Mouse (Mus musculus) layer of hippocampus, adult 18-20 months (tissue): ENCODE results near the gene Olfr459. TPM values are rescaled to one million over a fixed set of nuclear protein-coding genes. Genes with fewer than 3 reads are reported as not detected.

Experiments used
- DNase-seq, 2 experiments: peaks; one replicate each; pipeline ENCODE4 v3.0.0; 2022; ENCODE audit warnings: low spot score in 2 of 2
- long read RNA-seq: library from polyadenylated mRNA; stranded (forward); transcript quantifications from one replicate; pipeline ENCODE4 v2.0.0, GENCODE M21; 2021
- total RNA-seq, 2 experiments: library from RNA; stranded (reverse); gene quantifications; 2 replicates each; pipeline ENCODE4 v1.2.3; 2021

Olfr459 gene
- not detected for total RNA-seq
- long read RNA-seq = 0 reads

DNA sequence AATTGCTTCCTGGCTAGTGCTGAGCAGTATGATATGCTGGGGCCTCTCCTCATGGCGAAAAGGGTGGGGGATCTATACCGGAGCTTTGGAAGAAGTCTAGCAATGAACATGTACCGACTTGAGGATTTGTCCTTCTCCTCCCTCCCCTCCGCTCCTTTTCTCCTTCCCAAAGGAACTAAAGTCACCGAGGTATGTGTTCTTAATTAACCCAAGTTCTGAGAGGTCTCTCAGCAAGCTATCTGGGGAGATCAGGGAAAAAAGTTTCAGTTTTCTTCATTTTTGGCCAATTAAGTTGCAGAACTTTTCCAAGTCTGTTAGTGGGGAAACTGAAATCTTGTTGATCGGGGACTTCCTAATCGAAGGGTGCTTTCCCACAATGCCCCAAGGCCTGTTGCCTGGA lies at the start of gene Olfr459:
Gene Olfr459, minus strand, starts transcription at position 101 of the 400 bp plus-strand sequence.
- no peak for DNase-seq

DNA sequence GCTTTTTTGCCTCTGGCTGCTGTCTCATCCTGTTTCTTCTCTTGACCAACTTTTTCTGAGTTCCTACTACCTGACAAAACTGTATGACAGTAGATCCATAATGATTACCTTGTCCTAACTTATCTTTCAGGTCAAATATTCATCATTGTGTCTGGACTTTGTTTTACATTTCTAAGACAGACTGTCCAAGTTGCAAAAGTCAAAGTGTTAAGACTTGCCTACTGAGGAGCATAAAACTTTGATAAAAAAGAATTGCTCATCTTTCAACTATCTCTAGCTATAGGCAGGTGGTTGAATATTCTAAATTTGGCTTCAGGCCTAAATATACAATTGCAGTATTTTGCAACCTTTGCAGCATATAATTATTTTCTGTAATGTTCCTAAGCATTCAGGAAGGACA lies 49.1 kb upstream of the Olfr459 start:
- no peak for DNase-seq

DNA sequence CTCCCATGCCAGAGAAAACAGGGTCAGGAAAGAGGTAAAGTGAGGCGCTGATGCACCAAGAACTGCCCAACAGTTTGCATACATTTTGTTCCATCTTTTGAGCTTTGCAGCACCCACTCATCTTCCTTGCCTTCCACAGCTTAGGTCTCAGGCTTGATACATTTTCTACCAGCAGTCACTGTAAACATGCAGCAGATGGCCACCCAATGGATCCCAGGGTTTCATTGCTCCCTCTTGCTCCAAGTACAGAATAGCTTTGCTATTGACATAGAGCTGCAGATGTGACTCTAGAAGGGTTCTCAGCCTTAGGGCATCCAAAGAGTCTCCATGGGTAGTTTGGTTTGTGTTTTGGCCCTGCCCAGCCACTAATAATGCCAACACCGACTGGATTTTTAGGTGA lies 11.7 kb upstream of the Olfr459 start:
- peak; percentile 23 to 72 for DNase-seq

DNA sequence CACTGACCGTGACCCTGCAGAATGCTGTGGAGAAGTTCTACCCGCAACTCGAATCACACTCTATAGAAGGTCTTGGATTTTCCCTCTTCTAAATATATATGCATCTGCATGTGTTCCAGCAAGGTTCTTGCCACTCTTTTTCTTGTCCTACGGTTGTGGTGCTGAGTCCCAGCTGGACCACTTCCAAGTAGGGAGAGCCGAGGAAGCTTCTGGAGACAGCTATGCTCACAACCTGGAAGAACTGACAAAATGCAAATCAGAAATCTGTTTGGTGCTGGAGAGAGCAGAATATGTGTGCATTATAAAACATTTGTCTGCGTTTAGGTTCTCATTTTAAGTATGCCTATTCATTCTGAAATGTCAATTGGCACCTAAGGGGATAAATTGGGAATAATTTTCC lies 744 bp upstream of the Olfr459 start:
- peak; percentile 22 to 65 for DNase-seq

DNA sequence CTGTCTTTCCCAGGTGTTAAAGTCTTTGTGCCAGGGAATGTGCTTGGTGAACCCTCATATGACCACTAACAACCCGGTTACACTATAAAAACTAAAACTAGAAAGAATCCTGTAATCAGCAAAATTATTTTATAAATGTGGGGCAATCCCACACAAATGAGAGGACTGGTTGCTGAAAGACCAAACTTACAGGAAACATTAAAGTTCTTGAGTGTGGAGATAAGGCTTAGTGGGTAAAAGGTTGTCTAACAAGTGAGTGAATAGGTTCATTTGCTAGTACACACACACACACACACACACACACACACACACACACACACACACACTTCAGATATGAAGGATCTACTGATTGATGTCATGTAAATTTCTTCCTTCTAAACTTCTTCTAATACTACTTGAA lies 5.1 kb downstream of the Olfr459 start:
- no peak for DNase-seq

DNA sequence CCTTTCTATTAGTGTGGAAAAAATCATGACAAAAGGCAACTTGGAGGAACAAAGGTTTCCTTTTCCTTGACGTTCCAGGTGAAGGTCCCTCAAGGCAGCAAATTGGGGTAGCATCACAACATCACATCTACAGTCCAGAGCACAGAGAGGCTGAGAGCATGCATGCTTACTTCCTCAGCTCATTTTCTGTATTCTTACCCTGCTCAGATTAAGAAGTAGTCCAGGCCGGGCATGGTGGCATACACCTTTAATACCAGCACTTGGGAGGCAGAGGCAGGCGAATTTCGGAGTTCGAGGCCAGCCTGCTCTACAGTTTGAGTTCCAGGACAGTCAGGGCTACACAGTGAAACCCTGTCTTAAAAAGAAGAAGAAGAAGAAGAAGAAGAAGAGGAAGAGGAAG lies 10.7 kb downstream of the Olfr459 start:
- no peak for DNase-seq

DNA sequence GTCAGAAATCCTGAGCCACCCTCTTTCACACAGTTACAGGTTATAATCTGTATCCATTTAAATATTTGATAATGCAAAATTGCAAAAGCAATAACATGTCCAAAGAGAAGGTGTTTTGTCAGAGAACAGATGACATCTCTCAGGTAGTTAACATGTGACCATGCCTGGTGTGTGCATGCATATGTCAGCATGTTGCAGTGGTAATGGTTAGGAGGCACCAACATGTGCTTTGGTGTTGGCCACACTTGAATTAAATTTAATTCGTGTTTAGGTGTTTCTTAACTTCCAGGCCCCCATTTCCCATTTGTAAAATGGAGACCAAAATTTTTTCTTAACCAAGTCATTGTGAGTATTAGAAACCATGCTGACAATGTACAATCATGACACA lies 12.6 kb downstream of the Olfr459 start:
- no peak for DNase-seq

DNA sequence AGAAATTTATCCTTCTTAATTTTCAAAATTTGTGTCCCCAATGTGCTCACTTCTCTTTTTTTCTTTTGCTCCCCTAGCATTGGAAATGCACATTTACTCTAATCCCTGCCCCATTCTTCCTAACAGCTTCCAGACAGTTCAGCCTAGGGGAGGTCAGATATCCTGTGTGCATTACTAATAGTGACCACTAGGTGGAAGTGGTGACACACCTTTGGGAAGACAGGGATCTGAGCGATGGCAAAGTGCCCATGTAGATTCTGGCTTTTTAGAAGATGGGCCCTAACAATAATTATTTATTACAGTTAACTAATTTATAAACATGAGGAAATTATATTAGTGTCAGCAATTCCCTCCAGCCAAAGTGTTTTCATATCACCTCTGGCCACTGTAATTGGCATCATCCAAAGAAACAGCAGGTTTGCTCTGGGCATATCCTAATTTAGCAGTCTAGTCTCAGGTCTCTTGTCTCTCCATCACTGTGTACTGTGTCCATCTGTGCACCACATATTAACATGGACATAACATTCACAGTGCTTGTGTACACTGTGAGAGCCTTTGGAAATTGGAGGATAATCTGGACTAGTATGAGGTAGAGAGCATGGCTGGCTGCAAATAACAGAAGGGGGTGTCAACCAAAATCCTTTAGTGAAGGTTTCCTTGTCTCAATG lies 13.1 kb downstream of the Olfr459 start:
- DNase-seq = peak; percentile 35 to 87

DNA sequence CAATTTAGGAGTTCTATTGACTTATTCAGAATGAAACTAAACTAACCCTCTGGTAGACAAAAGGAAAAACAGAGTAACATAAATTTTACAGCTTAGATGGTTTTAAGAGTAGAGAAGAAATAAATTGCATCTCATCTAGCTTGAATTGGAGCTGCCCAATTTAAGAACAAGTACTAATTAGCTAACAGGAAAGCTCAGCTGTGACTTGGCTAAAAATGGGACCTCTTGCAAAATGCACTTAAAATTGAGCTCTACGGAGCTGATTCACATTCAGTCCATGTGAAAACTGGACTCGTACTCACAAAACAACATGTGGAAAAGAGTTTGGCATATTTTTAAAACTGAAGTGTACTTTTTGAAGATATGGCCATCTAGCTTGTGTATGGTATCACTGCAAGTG lies 15.4 kb downstream of the Olfr459 start:
- no peak for DNase-seq

DNA sequence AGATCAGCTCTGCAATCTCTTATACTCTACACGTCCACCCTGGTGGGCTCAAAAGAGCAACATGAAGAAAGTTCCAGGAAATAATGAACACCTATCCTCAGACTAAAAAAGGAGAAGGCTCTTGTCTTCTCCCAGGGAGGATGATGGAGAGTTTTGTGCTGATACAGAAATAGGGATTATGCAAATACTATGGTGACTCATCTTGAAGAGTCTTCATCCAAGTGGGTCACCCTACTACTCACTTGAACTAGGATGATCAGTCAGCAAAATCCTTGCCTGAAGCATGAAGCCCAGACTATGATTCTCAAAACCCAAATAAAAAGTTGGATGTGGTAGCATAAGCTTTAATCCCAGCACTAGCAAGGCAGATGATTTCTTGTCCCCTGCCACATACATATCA lies 16.6 kb downstream of the Olfr459 start:
- no peak for DNase-seq

DNA sequence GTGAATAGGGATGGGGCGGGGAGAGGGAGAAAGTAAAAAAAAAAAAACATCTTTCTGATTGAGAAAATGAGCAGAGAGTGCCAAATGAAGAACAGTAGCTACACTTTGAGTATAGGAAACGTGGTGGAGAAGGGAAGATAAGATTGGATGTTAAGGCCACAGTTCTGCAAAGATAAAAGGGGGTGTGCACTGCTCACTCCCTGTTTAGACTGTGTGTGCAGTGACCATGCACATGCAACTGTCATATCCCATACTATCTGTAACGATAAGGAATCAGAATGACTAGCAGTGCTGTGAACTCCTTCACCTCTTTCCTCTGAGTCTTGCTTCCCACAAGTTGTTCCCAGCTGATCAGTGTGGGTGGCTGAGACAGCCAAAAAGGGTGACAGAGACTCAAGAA lies 17.8 kb downstream of the Olfr459 start:
- DNase-seq = no peak

DNA sequence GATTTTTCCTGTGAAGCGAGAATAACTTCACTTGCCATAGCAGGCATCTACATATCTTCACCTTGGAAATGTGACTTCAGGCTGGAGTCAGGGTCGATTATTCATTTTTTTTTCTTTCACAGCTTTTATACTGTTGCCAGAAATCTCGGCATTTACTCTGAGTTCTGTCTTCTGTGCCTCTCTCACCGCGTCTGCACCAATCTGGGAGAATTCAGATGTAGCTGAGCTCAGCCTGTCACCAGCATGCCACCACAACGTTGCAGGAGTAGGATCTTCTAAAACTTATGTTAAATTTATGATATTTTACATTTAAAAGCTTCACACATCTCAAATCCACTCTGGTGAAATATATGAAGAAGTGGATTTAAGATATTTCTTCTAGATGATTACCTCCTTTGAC lies 20.4 kb downstream of the Olfr459 start:
- DNase-seq = no peak

DNA sequence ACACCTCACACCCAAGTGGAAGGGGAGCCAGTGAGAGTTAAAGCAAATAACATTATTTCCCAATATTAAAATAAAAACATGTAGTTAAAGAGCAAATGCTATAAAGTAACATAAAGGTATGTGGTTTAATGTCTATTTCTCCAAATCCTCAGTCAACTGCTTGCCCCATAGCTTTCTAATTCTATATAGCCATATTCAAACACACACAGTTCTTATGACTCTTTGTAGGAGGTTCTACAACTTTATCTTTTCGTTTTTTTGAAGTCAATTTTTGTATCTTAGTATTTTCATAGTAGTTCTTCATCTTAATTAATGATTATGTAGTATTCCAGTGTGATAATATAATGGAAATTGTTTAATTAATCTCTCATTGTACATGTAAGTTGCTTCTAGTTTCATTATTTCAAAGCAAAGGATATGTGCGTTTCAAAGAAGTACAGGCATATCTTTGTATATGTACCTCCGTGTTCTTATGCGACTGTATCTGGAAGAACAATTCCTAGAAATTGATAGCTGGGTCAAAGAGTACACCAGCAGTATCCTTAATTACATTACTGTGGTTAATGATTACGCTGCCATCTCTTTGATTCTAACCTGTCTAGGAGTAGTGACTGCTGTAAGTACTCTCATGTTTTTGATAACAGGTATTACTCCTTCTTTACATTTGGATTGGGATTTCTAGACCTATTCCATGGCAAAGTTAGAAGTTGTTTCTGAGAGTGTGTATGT lies 30.1 kb downstream of the Olfr459 start:
- no peak for DNase-seq

DNA sequence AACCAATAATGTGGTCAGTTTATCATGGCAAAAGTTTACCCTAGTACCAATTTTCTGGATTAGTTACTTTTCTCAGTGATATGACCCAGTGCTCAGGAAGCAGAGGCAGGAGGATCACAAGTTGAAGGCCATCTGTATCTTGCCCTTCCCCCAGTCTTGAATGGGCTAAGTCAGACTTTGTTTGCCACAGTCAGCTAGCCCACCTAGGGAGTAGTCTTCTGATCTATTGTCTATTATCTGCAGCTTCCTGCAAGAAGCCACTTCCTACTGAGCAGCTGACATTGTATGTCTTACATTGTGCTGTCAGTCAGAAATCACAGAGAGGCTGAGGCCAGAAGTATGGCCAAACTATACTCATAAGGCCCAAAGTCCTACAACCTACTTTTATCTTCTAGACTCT lies 33.9 kb downstream of the Olfr459 start:
- no peak for DNase-seq

DNA sequence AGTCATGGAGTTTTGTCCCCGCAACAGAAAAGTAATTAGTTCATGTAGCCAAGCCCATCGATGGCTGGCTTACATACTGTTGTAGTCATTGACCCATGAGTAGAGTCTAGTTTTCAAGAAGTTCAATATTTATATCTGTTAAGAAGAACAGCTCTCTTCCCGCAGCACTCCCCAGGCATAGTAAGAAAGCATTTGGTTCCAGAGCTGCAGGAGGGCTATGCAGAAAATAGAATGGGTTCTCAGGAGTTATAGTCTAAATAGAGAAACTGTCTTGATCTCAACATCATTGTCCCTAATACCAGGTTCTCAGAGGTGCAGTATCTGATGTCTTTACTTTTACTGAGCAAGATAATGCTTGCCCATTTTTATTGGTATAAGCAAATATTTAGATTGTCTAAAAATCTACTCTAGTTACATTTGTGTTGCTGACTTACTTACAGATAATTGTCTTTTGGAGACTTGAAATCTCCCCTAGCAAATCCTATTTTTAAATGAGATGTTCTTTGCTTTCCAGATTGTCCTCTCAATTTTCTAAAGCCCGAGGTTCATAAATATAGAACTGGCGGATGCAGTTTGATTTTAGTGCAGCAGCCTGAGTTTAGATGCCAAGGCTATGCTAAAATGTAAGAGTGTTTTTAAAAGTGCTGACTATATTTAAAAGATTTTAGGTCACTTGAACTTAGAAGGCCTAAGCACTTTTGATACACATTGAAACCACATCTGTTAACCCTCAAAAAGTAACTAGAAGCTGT lies 40.1 kb downstream of the Olfr459 start:
- DNase-seq = no peak

DNA sequence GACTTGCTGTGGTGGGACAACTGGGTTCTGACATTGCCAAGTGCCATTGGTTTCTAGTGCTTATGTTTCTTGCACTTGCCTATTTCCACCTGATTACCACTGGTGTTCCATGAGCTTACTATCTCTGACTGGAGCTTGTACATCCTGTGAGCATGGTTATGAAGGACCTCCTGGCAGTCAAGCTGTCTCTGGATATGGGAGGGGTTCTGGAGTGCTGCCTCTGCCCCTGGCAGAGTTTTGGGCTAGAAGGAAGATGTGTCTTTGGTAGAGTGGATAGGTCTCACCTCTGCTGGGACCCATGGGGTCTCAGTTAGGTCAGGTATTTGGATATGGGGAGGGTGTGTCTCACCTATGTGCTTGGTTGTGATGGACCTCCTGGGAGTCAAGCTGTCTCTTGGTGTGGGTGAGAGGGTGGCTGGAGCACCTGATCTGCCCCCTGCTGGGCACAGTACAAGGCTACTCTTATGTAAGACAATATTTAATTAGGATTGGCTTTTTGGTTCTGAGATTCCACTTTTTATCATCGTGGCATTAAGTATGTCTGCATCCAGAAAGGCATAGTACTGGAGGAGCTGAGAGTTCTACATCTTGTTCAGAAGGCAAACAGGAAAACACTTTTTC lies 46.9 kb downstream of the Olfr459 start:
- DNase-seq = no peak

DNA sequence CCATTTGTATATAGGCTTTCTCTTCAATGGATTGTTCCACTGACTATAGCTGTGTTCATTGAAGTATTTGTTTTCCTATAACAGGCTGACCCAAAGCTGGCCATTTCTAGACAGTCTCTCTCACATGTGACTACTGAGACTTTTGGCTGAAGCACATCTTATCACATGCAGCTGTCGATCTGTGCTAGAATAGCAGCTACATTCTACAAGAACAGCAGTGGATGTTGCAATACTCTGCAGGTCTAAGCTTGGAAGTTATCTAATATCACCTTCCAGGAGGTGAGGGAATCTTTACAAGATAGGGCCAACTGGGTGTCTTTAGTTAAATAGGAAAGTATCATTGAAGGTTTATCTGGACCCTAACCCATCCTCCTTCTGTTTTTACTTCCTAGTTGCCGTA lies 53.5 kb downstream of the Olfr459 start:
- DNase-seq = no peak

Other genes starting within 250 kb of the Olfr459 start
- 10 to 100 TPM; 75.5 to 80.5 TPM for gene Ephb6, start 169.7 kb downstream of the Olfr459 start, total RNA-seq
- under 1 TPM; 0.59 to 0.81 TPM for gene Trpv6, start 138.8 kb downstream of the Olfr459 start, total RNA-seq
- gene Trpv5, start 94.4 kb downstream of the Olfr459 start, total RNA-seq = not detected
- not detected for gene Llcfc1, start 90.7 kb downstream of the Olfr459 start, total RNA-seq
- gene Kel, start 70.8 kb downstream of the Olfr459 start, total RNA-seq = not detected
- gene Pip, start 72.4 kb upstream of the Olfr459 start, total RNA-seq = not detected
- not detected for gene Sval2, start 77.8 kb upstream of the Olfr459 start, total RNA-seq
- gene Sval1, start 176.5 kb upstream of the Olfr459 start, total RNA-seq = not detected
- gene Sval3, start 193.0 kb upstream of the Olfr459 start, total RNA-seq = not detected